23 mouse cellular contexts compared by ENCODE assay signal in the genomic region with DNA sequence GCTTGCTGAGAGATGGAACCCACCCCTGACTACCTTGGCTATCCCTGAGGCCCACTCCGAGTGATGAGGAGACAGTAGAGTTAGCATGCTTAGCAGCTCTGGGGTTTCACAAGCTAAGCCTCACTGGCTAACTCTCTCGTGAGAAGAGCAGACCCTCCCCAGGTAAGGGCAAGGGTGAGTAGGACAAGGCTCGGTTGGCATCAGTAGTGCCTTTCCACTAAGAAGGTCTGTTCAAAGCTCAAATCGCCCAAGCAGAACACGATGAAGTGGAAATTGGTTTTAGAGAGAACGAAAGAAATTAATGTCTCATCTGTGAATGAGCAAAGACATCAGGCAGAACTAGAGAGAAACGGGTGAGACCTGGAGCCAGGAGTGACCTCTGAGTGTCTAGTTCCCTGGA. TPM values are rescaled to one million over a fixed set of nuclear protein-coding genes. Genes with fewer than 3 reads are reported as not detected.
"Had no signal": no experiment of that assay in that cellular context is flagged by ENCODE, and none has a peak within 500 bp of the region (broad histone marks: within the 10 kb centered on the region; RNA-seq: fewer than 3 reads in every experiment).

No protein-coding gene starts in this region.

- H3K4me2 ChIP-seq: lung, embryonic 14.5 days; midbrain, embryonic 12.5 days; midbrain, embryonic 15.5 days; neural tube, embryonic 13.5 days; neural tube, embryonic 15.5 days had no signal

- DNase-seq: lung, adult 18-20 months; lung, embryonic 14.5 days; lung, postnatal 10 days; lung, postnatal 4 days; retina, postnatal 1 day; right cerebral cortex, adult 18-20 months; right cerebral cortex, postnatal 25 days; right cerebral cortex, postnatal 4 days; spleen, adult 18-20 months; thymus, adult 18-20 months; thymus, postnatal 14 days; thymus, postnatal 36 days had no signal

- H3K27ac ChIP-seq: midbrain, embryonic 10.5 days; midbrain, embryonic 12.5 days; midbrain, embryonic 15.5 days; neural tube, embryonic 13.5 days; neural tube, embryonic 15.5 days had no signal

- H3K4me3 ChIP-seq: midbrain, embryonic 10.5 days; midbrain, embryonic 12.5 days; midbrain, embryonic 15.5 days; myocyte; neural tube, embryonic 13.5 days; neural tube, embryonic 15.5 days had no signal

- H3K27me3 ChIP-seq: midbrain, embryonic 12.5 days; midbrain, embryonic 15.5 days; neural tube, embryonic 13.5 days; neural tube, embryonic 15.5 days had no signal

- H3K9me3 ChIP-seq: midbrain, embryonic 10.5 days; midbrain, embryonic 12.5 days; midbrain, embryonic 15.5 days; neural tube, embryonic 13.5 days; neural tube, embryonic 15.5 days had no signal

- H3K36me3 ChIP-seq: midbrain, embryonic 10.5 days; midbrain, embryonic 12.5 days; midbrain, embryonic 15.5 days; neural tube, embryonic 13.5 days; neural tube, embryonic 15.5 days had no signal

- H3K9ac ChIP-seq: lung, embryonic 14.5 days; midbrain, embryonic 12.5 days; midbrain, embryonic 15.5 days; neural tube, embryonic 13.5 days; neural tube, embryonic 15.5 days had no signal

RNA-seq across cellular contexts. Expression of gene Lep, which starts 6.8 kb away (rescaled TPM):
- polyA plus RNA-seq: liver, embryonic 16.5 days; lung, embryonic 14.5 days; lung, embryonic 16.5 days; midbrain, embryonic 10.5 days; midbrain, embryonic 12.5 days; midbrain, embryonic 15.5 days; myocyte; neural tube, embryonic 13.5 days; neural tube, embryonic 15.5 days; small intestine, adult 2 months; stomach, embryonic 14.5 days; stomach, embryonic 16.5 days had no signal
